Mouse (Mus musculus): ENCODE data around the gene Ostm1. TPM values are rescaled to one million over a fixed set of nuclear protein-coding genes. Genes with fewer than 3 reads are reported as not detected.
A peak's percentile ranks its signal among the peaks of the same experiment; 100 is the strongest.

The Ostm1 gene
- polyA plus RNA-seq, 1 experiment from 2014 or later, result 24.8 TPM

GRCm38 (mm10) chr10:42572971-42573370 is 10.7 kb upstream of the Ostm1 start:
- H3K4me2 ChIP-seq, result no peak overlapping the region; the same call in 1 of the 2 replicates
- 4% methylated on average over 15 of the region's 15 CpGs for WGBS
- no peak overlapping the region for H3K9ac ChIP-seq (ENCODE audit: low read depth, low read length)
- no peaks in the 10 kb centered on the region for H3K9me3 ChIP-seq (ENCODE audit: control insufficient read depth, low read length)
- no peak overlapping the region for H3K27ac ChIP-seq (ENCODE audit: low read depth, low read length)
- no peaks in the 10 kb centered on the region for H3K4me1 ChIP-seq (replicated peaks; ENCODE audit: control insufficient read depth, insufficient read depth, low read length)
- H3K27me3 ChIP-seq (replicated peaks; ENCODE audit: control insufficient read depth, insufficient read depth, low read length), result peaks cover 94% of the 10 kb centered on the region
- H3K36me3 ChIP-seq (ENCODE audit: control insufficient read depth, insufficient read depth, low read length), result no peaks in the 10 kb centered on the region
- ATAC-seq (replicated peaks; ENCODE audit: low FRiP score), result no peak
- H3K4me3 ChIP-seq (ENCODE audit: low read depth, low read length), result no peak overlapping the region
- no peak for DNase-seq (ENCODE audit: low spot score)

- ATAC-seq (replicated peaks; ENCODE audit: low FRiP score) (no peak), DNase-seq (ENCODE audit: low spot score) (no peak)
- WGBS, result 5% methylated on average over 10 of the region's 10 CpGs
- no peak overlapping the region for H3K4me2 ChIP-seq
- H3K4me1 ChIP-seq (replicated peaks; ENCODE audit: control insufficient read depth, insufficient read depth, low read length), result no peaks in the 10 kb centered on the region
- no peaks in the 10 kb centered on the region for H3K36me3 ChIP-seq (ENCODE audit: control insufficient read depth, insufficient read depth, low read length)
- no peak overlapping the region for H3K4me3 ChIP-seq (ENCODE audit: low read depth, low read length)
- no peak overlapping the region for H3K9ac ChIP-seq (ENCODE audit: low read depth, low read length)
- H3K9me3 ChIP-seq (ENCODE audit: control insufficient read depth, low read length), result no peaks in the 10 kb centered on the region
- no peak overlapping the region for H3K27ac ChIP-seq (ENCODE audit: low read depth, low read length)
- H3K27me3 ChIP-seq (replicated peaks; ENCODE audit: control insufficient read depth, insufficient read depth, low read length), result peaks cover 98% of the 10 kb centered on the region
These were observed 9.0 kb upstream of the Ostm1 start for GRCm38 (mm10) chr10:42574639-42575038.

DNA sequence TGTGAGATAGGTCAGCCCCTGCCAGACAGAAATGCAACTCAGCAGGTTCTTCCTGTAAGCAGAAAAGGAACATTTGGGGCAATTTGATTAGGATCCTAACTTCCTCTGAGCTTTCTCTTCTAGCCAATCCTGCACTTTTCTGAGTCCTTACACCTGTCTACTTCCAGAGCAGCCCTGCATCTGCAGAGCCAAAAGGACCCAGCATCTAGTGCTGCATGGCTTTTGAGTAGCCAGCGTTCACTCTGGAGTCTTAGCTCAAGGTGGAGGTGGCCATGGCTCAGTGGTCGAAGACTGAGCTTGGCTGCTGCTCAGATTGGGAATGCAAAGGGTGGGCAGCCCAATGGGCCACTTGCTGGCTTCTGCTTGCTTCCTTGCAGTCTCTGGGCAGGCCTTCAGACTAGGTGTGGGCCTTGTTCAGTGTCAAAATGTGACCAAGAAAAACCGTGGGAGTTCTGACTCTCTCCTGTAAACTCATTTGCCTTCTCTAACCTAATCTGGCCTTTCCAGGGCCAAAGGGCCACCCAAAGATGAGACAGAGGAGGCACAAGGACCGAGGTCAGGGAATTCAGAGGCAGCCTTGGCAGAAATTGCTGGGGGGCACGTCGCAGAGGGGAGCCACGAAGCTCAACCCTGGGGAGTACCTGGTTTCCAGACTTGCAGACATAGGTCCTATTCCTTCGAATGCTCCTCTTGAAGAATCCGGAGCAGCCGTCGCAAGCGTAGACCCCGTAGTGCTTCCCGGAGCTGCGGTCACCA is 5.9 kb upstream of the Ostm1 start:
- Histone ChIP-seq H3K4me3 (ENCODE audit: low read depth, low read length) (no peak overlapping the region), H3K9ac (ENCODE audit: low read depth, low read length) (no peak overlapping the region), H3K27ac (ENCODE audit: low read depth, low read length) (no peak overlapping the region), H3K27me3 (replicated peaks; ENCODE audit: control insufficient read depth, insufficient read depth, low read length) (peaks cover 99% of the 10 kb centered on the region), H3K4me2 (no peak overlapping the region), H3K9me3 (ENCODE audit: control insufficient read depth, low read length) (no peaks in the 10 kb centered on the region), H3K36me3 (ENCODE audit: control insufficient read depth, insufficient read depth, low read length) (no peaks in the 10 kb centered on the region), H3K4me1 (replicated peaks; ENCODE audit: control insufficient read depth, insufficient read depth, low read length) (peaks cover 3% of the 10 kb centered on the region; the same call in 1 of the 2 replicates)
- 3% methylated on average over 15 of the region's 15 CpGs for WGBS
- DNase-seq (ENCODE audit: low spot score) (no peak), ATAC-seq (replicated peaks; ENCODE audit: low FRiP score) (no peak)

- no peak overlapping the region for H3K9ac ChIP-seq (ENCODE audit: low read depth, low read length)
- DNase-seq (ENCODE audit: low spot score) (no peak), ATAC-seq (replicated peaks; ENCODE audit: low FRiP score) (no peak)
- no peak overlapping the region for H3K27ac ChIP-seq (ENCODE audit: low read depth, low read length)
- 3% methylated on average over 15 of the region's 15 CpGs for WGBS
- H3K4me3 ChIP-seq (ENCODE audit: low read depth, low read length), result no peak overlapping the region
- no peak overlapping the region for H3K4me2 ChIP-seq
- H3K27me3 ChIP-seq (replicated peaks; ENCODE audit: control insufficient read depth, insufficient read depth, low read length), result peaks cover 99% of the 10 kb centered on the region
- H3K36me3 ChIP-seq (ENCODE audit: control insufficient read depth, insufficient read depth, low read length), result no peaks in the 10 kb centered on the region
- H3K9me3 ChIP-seq (ENCODE audit: control insufficient read depth, low read length), result no peaks in the 10 kb centered on the region
- H3K4me1 ChIP-seq (replicated peaks; ENCODE audit: control insufficient read depth, insufficient read depth, low read length), result peaks cover 3% of the 10 kb centered on the region; the same call in 1 of the 2 replicates
These were observed 5.3 kb upstream of the Ostm1 start for GRCm38 (mm10) chr10:42578281-42578675.

GRCm38 (mm10) chr10:42578698-42579474 is 4.7 kb upstream of the Ostm1 start:
- H3K27ac ChIP-seq (ENCODE audit: low read depth, low read length), result no peak overlapping the region
- H3K36me3 ChIP-seq (ENCODE audit: control insufficient read depth, insufficient read depth, low read length), result no peaks in the 10 kb centered on the region
- no peak for ATAC-seq (replicated peaks; ENCODE audit: low FRiP score)
- DNase-seq (ENCODE audit: low spot score), result no peak
- 2% methylated on average over 22 of the region's 22 CpGs for WGBS
- no peaks in the 10 kb centered on the region for H3K9me3 ChIP-seq (ENCODE audit: control insufficient read depth, low read length)
- H3K27me3 ChIP-seq (replicated peaks; ENCODE audit: control insufficient read depth, insufficient read depth, low read length), result peaks cover 99% of the 10 kb centered on the region
- H3K9ac ChIP-seq (ENCODE audit: low read depth, low read length), result no peak overlapping the region
- H3K4me1 ChIP-seq (replicated peaks; ENCODE audit: control insufficient read depth, insufficient read depth, low read length), result peaks cover 5% of the 10 kb centered on the region; the same call in 1 of the 2 replicates
- H3K4me2 ChIP-seq, result no peak overlapping the region
- H3K4me3 ChIP-seq (ENCODE audit: low read depth, low read length), result no peak overlapping the region

DNA sequence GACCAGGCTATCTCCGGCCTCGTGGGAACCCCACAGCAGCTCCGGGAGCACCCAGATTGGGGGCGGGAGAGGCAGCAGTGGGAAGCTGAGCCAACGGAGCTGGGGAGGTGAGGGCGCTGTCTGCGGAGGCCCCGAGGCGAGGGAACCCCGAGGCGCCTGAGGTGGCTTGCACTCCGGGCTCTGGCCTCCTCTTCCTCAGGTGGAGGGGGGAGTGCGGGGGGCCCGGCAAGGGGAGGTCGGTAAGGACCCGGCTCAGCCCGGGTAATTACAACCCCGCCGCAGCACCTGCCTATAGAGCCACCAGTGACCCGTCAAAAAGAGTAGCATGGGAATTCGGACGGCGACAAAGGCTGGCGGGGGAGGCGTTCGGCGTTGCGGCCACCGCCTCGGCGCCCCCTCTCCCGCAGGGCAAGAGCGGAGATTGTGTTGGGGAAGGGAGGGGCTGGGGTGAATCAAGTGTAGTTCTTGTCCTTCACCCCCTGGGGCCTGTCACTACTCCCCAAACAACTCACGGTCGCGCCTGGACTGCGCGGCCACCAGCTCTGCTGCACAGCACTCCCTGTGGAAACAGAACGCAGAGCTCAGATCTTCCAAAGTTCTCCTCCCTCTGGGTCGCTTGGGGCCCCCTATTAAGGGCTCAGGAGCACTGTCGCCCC is 4.0 kb upstream of the Ostm1 start:
- peaks cover 5% of the 10 kb centered on the region; the same call in 1 of the 2 replicates for H3K4me1 ChIP-seq (replicated peaks; ENCODE audit: control insufficient read depth, insufficient read depth, low read length)
- ATAC-seq (replicated peaks; ENCODE audit: low FRiP score), result no peak
- H3K36me3 ChIP-seq (ENCODE audit: control insufficient read depth, insufficient read depth, low read length), result no peaks in the 10 kb centered on the region
- H3K27ac ChIP-seq (ENCODE audit: low read depth, low read length), result no peak overlapping the region
- no peak for DNase-seq (ENCODE audit: low spot score)
- H3K9ac ChIP-seq (ENCODE audit: low read depth, low read length), result no peak overlapping the region
- WGBS, result 2% methylated on average over 41 of the region's 41 CpGs
- peaks cover 99% of the 10 kb centered on the region for H3K27me3 ChIP-seq (replicated peaks; ENCODE audit: control insufficient read depth, insufficient read depth, low read length)
- no peaks in the 10 kb centered on the region for H3K9me3 ChIP-seq (ENCODE audit: control insufficient read depth, low read length)
- H3K4me2 ChIP-seq, result peak overlapping the region; percentile 25; the same call in 1 of the 2 replicates
- 0 out of 2 replicates have a peak overlapping the region, but pooled peaks have one; percentile 8 for H3K4me3 ChIP-seq (ENCODE audit: low read depth, low read length)

DNA sequence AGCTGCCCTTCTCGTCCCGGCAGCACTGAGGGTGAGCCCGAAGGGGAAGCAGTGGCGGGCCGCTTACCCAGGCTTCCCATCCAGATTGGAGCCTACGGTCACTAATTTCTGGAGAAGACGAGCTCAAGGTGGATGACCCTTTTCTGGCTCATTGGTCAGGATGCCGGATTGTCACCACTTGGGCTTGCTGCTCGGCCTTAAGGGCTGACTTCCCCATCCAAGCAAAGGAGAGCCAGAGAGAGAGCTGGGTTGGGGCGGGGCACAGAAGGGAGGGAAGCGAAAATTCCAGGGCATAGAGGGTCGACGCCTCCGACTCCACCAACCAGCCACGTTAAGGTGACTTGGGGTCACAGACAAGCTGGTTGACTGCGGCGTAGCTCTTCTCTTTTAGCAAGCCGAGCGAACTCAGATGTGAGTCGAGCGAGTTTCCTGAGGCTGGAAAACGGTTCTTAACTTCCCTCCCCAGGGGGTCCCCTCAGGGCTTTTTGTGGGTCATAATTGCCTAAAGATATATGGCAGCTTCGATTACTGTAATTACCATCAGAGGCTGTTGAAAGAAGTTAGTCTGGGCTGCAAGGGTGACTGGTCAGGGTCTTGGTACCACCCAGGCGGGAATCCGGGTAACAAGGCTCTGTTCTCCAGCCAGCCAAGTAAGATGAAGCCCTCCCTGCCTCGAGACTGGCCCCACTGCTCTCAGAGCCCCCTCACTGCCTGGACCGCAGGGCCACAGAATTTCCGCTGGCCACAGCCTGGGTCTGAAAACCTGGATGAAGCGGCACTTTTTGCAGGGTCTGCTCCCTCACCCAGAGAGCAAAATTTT is 3.3 kb upstream of the Ostm1 start:
- DNase-seq (ENCODE audit: low spot score) (no peak), ATAC-seq (replicated peaks; ENCODE audit: low FRiP score) (no peak)
- Histone ChIP-seq H3K27ac (ENCODE audit: low read depth, low read length) (no peak overlapping the region), H3K36me3 (ENCODE audit: control insufficient read depth, insufficient read depth, low read length) (no peaks in the 10 kb centered on the region), H3K9ac (ENCODE audit: low read depth, low read length) (no peak overlapping the region), H3K4me2 (no peak overlapping the region), H3K9me3 (ENCODE audit: control insufficient read depth, low read length) (no peaks in the 10 kb centered on the region), H3K4me1 (replicated peaks; ENCODE audit: control insufficient read depth, insufficient read depth, low read length) (peaks cover 5% of the 10 kb centered on the region; the same call in 1 of the 2 replicates), H3K4me3 (ENCODE audit: low read depth, low read length) (no peak overlapping the region), H3K27me3 (replicated peaks; ENCODE audit: control insufficient read depth, insufficient read depth, low read length) (peaks cover 99% of the 10 kb centered on the region)
- 1% methylated on average over 29 of the region's 29 CpGs for WGBS

DNA sequence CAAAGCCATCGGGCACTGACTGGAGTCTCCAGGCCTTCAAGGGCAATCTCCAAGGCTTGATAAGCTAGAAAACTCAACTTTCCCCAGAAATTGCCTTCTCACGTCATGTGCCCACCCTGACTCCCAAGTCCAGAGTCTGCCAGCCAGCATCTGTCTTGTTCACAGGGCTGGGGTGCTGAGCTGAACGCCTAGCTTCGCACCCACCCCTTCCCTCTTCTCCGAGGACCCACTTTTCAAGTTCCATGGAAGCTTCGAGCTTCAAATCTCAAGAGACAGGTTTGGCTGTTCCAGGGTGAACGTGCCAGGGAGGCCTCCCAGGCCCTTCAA is 2.7 kb upstream of the Ostm1 start:
- peaks cover 5% of the 10 kb centered on the region; the same call in 1 of the 2 replicates for H3K4me1 ChIP-seq (replicated peaks; ENCODE audit: control insufficient read depth, insufficient read depth, low read length)
- peaks cover 99% of the 10 kb centered on the region for H3K27me3 ChIP-seq (replicated peaks; ENCODE audit: control insufficient read depth, insufficient read depth, low read length)
- 10% methylated on average over 7 of the region's 7 CpGs for WGBS
- no peak overlapping the region for H3K4me2 ChIP-seq
- ATAC-seq (replicated peaks; ENCODE audit: low FRiP score), result no peak
- H3K27ac ChIP-seq (ENCODE audit: low read depth, low read length), result no peak overlapping the region
- DNase-seq (ENCODE audit: low spot score), result no peak
- H3K4me3 ChIP-seq (ENCODE audit: low read depth, low read length), result no peak overlapping the region
- H3K36me3 ChIP-seq (ENCODE audit: control insufficient read depth, insufficient read depth, low read length), result no peaks in the 10 kb centered on the region
- H3K9ac ChIP-seq (ENCODE audit: low read depth, low read length), result no peak overlapping the region
- no peaks in the 10 kb centered on the region for H3K9me3 ChIP-seq (ENCODE audit: control insufficient read depth, low read length)
